Mouse (Mus musculus) cerebellum, adult 2 months (tissue): ENCODE measurements around the gene Itpka.
"Not testable (repeated sequence)": the region's sequence is repeated elsewhere in the genome, so short reads cannot be mapped to it uniquely, and the experiment has no call there.

Source experiments
- CTCF ChIP-seq: fragments of 200-500 bp; IDR thresholded peaks from 2 replicates; pipeline ENCODE4 v1.5.1; 2011; ENCODE audit warnings: low read depth, mild to moderate bottlenecking, control low read depth, low read length, moderate library complexity, borderline replicate concordance; ENCODE audit not compliant: insufficient read depth
- POLR2A ChIP-seq: fragments of 200-500 bp; IDR thresholded peaks from 2 replicates; pipeline ENCODE4 v1.6.1; 2011; ENCODE audit warnings: low read length, control low read depth, borderline replicate concordance; ENCODE audit not compliant: insufficient read depth

- TF ChIP-seq CTCF, POLR2A: not testable (repeated sequence)
These were observed 26.3 kb upstream of the Itpka start for GRCm38 (mm10) chr2:119715868-119716267.
